Mouse (Mus musculus) right cerebral cortex, adult 18-20 months (tissue): ENCODE results near the gene Lamp1.

Source experiments
- DNase-seq: peaks from one replicate; pipeline ENCODE4 v3.0.0; 2022; ENCODE audit warnings: mixed read lengths

Lamp1 gene

DNA sequence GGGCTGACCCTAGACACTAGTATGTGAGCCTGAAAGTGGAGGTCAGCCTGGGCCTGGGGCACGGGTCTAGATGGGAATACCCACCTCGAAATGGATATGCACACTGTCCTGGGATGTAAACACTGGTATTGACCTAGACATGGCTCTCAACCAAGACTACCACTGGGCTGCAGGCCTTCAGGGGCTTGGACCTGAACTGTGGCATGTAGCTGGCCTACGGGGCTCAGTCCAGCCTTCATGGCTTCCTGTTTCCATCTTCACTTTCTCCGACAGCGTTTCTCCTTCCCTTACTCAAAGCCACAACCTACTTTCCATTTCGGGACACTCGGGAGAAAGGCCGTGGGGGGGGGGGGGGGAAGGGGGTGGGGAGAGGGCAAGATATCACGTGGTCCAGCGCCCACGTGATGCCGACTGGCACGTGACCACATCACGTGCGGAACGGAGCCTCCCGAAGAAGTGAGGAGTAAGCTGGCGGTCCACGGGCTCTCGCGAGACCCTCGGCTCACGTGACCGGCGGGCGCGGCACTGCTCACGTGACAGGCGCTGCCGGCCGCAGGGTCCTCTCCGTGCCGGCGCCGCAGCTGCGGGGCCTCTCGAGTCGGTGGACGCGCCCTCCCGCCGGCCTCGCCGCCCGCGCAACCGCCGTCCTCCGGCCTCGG is at the start of gene Lamp1:
Gene Lamp1 (plus strand): TSS at position 444 of the 659 bp plus-strand sequence.
- DNase-seq, result peak; percentile 99

DNA sequence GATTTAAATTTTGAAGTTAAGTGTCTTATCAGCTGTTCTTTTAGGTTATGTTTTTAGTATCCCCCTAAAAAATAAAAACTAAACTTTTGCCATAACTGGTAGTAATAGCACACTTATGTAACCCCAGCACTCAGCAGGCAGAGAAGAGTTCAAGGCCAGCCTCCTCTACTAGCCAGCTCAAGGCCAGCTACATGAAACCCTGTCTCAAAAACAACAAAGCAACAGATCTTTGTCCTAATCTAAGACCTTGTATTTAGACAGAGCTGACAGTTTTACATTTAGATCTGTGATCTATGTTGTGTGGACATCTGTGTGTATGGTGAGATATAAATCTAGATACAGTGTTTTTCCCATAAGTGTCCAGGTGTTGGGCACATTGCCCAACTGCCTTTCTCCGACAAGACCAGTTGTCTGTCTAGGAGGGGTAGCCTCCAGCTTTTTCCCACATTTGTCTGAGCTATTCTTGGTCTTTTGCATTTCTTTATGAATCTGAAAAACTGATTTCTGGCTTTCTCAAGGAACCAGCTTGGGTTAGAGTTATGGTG is 49.5 kb upstream of the Lamp1 start:
- no peak for DNase-seq

- no peak for DNase-seq
Measured at GRCm38 (mm10) chr8:13111917-13112316, 47.0 kb upstream of the Lamp1 start.

DNA sequence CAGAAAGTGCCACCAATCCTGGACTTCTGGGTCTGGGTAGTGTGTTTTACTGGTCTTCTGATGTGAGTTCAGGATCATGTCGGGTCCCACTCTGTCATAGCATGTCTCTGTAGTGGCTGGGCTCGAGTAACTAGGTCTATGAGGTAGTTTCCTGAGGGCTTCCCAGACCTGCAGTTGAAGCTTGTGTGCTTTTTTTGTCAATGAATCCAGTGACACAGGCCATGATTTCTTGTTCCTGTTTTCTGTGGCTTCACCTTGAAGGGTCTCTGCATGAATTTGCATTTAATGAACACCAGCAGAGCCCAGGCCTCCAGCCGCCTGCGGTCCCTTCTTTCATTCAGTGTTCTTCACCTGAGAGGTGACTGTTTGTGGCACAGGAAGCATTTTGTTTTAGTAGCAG is 45.7 kb upstream of the Lamp1 start:
- DNase-seq, result no peak

DNA sequence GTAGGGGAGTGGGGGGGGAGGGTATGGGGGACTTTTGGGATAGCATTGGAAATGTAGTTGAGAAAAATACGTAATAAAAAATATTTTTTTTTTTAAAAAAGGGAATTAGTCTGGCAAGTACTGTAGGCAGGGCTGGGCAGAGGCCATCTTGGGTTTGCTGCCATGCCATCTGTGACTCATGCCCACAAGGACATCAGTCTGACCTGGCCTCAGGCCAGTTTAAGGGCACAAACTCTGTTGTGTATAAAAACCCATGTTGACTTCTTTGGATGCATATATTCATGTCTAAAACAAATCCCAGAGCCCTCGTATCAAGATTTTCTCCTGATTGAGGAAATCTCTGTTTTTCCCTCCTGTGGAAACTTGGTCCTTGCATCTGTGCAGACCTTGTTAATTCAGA is 41.9 kb upstream of the Lamp1 start:
- no peak for DNase-seq

GRCm38 (mm10) chr8:13118516-13118915 is 40.4 kb upstream of the Lamp1 start:
- no peak for DNase-seq

DNA sequence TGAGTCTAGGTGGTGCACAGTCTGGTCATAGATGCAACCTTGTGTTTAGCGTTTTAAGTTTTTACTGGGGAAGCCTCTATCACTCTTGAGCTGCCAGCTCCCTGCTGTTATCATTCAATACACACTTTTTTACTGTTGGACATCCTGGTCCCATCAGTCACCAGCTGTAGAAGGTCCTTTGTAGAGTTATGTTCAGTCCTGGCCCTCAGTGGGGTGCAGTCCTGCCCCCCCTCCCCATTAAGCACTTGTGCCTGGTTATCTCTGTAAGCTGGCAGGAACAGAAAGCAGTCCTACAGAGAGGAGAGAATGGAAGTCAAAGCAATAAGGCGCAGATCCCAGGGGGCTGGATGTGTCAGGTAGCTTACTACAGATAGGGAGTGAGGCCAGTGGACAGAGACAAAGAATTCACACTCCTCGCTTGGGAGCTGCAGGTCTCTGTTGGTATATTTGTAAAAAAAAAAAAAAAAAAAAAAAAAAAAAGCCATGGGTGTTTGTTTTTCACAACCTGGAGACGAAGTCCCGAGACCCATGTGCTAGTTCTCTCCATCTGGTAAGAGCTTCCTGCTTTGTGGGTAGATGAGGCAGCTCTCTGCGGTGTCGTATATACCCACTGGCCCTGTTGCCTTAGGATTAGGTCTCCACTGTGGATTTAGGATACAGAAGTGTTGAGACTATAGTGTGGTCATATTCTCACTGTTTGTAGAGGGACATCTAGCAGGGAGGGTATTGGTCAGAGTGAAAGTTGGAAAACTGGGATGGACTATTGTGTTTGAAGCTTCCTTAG is 37.9 kb upstream of the Lamp1 start:
- DNase-seq, result no peak

GRCm38 (mm10) chr8:13122887-13123421 is 36.0 kb upstream of the Lamp1 start:
- DNase-seq, result no peak

- DNase-seq, result no peak
Measured at GRCm38 (mm10) chr8:13124897-13125296, 34.1 kb upstream of the Lamp1 start.

GRCm38 (mm10) chr8:13132220-13132619 is 26.7 kb upstream of the Lamp1 start:
- peak; percentile 58 for DNase-seq

- DNase-seq, result no peak
Measured at GRCm38 (mm10) chr8:13139641-13140182, 19.2 kb upstream of the Lamp1 start.

DNA sequence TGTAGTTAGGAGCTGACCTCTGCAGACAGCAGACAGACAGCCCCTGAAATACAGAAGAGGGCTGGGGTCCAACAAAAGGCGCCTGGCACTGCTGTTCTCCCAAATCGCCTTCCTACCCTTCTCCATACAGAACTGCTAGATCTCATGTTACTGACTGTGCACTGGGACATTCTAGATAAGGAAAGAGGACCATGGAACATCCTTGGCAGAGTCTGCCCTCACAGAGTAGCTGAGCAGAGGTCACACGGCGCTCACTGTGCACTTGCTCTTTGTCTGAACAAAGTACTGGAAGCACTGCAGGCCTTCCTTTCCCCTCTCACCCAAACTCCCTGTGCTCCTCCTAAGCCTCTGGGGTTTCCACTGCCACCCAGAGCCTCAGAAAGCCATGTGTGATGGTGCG is 17.3 kb upstream of the Lamp1 start:
- no peak for DNase-seq

DNA sequence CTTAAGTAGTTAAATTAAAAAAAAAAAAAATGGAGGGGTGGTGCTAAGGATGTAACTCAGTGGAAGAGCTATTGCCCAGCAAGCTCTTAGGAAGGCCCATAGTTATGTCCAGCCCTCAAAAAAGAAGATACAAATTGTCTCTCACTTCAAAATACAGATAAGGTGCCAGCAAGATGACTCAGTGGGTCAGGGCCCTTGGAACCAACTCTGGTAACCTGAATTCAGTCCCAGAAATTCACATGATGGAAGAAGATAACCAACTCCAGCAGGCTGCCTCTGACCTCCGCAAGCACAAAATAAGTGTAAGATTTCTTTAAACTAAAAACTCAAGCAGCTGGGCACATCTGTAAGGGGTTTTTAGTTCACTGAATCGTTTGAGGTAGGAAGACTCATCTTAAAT is 10.5 kb upstream of the Lamp1 start:
- no peak for DNase-seq

- DNase-seq, result no peak
Measured at GRCm38 (mm10) chr8:13149287-13149686, 9.7 kb upstream of the Lamp1 start.

DNA sequence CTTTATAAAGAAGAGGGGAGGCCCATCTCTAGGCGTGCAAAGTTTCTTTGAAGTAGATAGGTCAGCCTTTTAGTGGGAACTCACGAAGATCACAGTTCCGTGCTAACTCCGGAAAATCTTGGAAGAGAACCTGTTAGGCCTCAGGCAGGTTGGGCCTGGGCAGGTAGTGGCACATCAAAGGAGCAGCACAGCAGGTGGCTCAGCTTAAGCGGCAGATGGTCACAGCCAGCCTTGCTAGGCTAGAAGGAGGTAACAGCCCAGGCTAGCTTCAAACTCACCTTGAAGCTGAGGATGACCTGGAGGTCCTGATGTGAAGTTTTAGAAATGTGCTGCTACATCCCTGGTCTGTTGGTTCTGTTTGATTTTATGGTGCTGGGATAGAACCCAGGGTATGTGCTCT is 9.1 kb upstream of the Lamp1 start:
- no peak for DNase-seq

DNA sequence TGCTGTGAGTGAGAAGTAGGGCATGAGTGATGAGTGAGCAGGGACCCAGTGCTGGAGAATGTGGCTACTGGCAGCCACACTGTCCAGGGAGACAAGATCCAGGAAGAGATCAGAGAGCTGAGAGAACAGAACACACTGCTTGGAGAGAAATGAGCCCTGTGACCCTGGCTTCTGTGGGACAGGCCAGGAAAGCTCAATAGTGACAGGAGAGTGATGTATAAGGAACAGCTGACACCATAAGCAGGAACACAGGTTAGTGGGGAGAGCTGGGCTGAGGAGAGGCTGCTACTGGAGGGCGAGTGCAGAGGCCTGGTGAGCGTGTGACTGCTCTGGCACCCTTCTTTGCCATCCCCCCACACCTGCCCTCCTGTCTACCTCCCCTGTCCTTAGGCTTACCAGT is 8.0 kb upstream of the Lamp1 start:
- no peak for DNase-seq

DNA sequence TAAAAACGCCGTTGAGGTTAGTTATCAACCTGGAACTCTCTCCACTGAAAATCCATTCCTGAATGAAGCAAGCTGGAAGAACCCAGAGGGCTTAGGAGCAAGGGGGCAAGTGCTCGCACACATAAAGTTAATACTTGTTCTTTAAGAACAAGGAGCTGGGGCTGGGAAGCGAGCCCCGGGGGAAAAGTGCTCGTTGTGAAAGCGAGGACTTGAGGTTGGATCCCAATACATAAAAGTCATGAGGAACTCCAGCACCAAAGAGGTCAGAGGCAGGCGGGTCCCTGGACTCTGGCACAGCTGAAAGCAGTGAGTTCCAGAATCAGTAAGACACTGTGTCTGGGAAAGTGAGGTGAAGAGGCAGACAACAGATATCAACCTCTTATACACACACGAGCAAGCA is 4.9 kb upstream of the Lamp1 start:
- no peak for DNase-seq

DNA sequence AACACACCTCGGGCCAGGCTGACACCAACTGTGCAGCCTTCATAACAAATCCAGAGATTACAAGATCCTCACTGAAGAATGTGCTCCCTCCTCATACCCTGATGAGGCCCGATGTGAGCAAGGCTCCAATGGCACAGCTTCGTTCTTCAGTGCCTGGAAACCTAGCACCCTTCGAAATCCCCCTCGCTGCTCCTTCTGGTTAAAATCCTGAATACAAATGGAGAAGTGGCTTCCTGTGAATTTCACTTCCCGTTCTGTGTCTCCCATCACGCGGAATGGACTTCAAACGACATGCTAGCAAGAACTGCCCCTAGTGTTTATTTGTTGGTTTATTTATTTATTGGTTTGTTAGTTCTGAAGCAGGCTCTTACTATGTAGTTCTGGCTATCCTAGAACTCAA is 3.6 kb upstream of the Lamp1 start:
- DNase-seq, result no peak

GRCm38 (mm10) chr8:13156327-13157097 is 2.4 kb upstream of the Lamp1 start:
- peak; percentile 52 for DNase-seq

DNA sequence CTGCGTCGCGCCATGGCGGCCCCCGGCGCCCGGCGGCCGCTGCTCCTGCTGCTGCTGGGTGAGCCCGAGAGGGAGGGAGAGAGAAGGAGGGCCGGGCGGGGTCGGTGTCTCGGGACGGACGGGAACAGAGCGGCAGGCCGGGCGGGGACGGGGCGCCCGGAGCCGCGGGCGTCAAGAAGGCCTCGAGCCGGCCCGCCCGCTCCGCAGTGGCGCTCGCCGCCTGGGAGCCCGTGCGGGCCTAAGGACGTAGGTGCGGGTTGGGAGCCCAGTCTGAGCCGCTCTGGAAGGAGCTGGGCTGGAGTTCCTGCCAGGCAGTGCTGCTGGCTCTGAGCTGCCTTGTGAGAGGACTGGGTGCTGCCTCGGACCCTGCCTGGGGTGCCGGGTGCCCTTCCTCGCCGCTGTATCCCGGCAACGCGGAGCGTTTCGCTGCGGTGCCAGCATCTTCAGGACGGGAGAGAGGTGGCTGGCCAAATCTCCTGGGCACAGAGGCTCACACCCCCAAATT is 468 bp downstream of the Lamp1 start:
- no peak for DNase-seq

DNA sequence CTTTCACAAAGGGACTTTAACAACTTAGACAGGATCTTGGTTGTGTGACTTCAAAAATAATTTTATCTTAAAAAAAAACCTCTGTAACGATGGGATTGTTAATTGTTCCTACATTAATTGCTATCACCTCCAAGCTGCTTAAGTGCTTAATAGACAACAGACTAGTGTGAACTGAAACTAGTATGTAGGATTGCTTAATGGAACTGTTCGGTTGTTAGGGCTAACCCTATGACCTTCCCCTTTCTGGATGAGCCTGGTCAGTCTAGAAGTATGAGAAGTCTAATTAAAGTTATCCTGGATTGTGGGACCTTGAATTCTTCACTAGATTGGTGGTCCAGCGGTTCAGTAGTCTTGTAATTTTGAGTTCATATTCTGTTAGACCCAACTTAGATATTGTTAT is 1.7 kb downstream of the Lamp1 start:
- no peak for DNase-seq

- DNase-seq, result no peak
Measured at GRCm38 (mm10) chr8:13162098-13162497, 3.1 kb downstream of the Lamp1 start.

- DNase-seq, result no peak
Measured at GRCm38 (mm10) chr8:13163563-13163962, 4.6 kb downstream of the Lamp1 start.
